Mouse (Mus musculus) spleen, postnatal 4 days (tissue): ENCODE data around the gene 2410015M20Rik.
"Not testable (repeated sequence)": the region's sequence is repeated elsewhere in the genome, so short reads cannot be mapped to it uniquely, and the experiment has no call there.

ENCODE experiments used
- DNase-seq, 2 experiments: peaks; one replicate each; pipeline ENCODE4 v3.0.0; 2022; ENCODE audit warnings: low spot score in 2 of 2

The 2410015M20Rik gene

DNA sequence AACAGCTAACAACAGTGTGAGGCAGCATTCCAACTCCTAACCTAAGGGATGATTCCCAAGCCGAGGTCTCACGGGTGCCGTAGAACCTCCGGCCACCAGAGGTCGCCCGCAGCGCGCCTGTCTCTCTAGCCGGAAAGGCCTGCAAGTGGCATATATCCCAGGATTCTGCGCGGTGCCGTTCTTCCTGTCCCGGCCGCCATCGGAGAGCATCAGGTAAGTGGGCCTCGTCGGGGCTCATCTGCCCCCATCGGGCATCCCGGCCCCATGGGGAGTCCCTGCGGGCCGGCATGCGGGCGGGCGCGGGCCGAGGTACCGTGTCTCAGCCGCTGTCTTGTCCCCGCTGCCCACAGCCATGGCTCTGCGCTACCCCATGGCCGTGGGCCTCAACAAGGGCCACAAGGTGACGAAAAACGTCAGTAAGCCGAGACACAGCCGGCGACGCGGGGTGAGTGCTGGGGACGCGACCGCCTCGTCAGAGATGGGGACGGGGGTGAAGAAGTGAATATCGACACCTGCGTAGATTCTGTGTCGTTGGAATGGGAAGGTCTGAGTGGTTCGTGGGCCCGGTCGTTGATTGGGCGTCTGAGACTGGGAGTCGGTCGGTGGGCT lies 3.8 kb upstream of the 2410015M20Rik start, which contains the start of gene Rpl36:
TSS of gene Rpl36 (plus strand) at position 181 of the 609 bp plus-strand sequence.
- DNase-seq, result peak; percentile 94 to 98

DNA sequence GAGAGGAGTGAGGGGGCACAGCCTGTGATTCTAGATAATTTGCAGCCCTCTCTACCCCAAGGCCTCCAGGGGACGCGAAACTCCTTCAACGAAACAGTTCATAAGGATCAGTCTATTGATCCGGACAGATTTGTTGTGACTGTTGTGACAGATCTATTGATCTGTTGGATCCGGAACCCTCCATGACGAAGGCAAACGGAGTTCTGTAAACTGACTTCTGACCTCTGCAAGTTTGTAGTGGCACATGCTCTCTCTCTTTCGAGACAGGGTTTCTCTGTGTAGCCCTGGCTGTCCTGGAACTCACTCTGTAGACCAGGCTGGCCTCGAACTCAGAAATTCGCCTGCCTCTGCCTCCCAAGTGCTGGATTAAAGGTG lies 3.0 kb upstream of the 2410015M20Rik start:
- DNase-seq, result not testable (repeated sequence)

DNA sequence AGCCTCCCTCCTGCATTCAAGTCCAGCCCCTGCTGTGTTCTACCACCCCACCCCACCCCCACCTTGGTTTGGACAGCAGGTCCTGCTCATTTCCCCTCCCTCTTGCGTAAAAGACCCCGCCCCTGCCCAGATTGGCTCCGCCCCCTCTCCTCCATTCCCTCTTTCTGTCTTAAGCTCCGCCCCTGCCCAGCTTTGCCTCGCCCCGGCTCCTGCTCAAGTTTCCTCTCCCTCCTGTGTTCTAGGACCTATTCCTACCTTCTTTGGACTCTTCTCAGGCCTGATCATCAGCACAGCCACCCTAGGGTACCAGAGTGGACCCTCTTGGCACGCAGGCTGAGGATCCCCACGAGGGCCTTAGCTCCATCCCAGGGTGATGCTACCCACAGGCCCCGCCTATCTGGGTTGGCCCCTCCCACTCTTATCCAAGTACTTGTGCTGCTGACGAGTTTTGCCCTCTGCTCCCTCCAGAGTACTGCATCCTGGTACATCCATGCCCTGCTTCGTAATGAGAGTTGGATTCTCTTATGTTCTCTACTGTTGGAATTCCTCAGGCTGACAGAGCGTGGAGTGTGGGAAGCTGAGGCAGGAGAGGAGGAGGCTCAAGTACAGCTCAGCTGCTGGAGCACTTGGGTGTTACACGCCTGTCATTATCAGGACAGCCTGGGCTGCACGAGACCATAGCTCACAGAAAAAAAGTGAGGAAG lies 2.4 kb upstream of the 2410015M20Rik start:
- peak; percentile 73 to 83 for DNase-seq

DNA sequence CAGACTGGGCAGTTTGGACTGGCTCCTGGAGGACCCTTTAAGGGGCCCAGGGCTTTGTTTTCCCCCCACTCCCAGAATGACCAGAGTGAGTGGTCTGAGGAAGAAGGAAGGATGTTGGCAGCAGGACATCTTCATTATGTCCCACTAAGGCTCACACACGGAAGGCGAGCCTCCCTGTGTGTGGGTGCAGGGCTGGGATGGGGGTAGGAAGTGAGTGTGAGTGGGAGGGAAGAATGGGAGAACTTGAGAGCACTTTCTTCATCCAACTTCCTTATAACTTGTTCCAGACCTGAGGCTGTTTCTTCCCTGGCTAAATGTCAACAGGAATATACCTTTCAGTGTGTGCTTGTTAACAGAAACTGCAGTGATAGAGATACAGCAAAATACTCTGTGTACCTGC lies 1.8 kb upstream of the 2410015M20Rik start:
- DNase-seq, result no peak

DNA sequence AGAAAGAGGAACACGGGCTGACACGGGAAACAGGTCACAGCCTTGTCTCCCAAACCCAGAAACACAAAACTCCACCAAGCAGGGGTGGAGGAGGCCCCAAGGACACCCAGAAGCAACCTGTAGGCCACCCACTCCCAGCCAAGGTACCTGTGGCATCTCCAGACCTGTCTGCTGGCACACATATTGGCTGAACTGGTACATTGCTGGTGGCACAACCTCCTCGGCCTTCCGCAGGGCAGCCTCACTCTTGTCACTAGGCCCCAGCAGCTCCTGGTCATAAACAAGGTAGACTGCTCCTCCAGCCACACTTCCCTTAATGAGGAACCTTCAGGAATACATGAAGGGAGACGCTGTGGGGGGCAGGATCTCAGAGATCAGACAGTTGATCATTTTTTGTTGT lies 872 bp downstream of the 2410015M20Rik start:
- DNase-seq, result no peak

DNA sequence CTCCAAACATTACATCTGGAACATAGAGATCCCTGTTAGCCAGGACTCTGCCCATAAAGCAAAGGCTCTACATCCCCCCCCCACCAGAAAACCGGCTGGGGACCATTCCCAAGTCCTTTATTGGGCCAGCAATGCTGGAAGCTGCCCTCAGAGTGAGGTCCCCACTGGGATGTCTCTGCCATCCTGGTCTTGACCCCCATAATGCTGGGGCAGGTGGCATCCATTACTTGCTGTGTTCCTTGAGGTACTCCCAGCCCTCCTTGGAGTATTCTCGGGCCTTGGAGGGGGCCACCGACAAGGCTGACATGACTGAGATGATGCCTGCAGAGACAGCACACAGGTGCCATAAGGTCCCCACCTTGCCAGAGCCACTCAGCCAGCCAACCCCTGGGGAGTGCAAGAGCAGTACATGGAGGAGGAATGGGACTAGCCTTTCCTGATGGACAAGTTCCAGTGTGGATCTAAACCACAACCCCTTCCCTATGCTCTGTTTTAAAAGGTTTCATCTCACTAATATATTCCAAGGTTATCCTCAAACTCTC lies 2.0 kb downstream of the 2410015M20Rik start:
- DNase-seq, result no peak

DNA sequence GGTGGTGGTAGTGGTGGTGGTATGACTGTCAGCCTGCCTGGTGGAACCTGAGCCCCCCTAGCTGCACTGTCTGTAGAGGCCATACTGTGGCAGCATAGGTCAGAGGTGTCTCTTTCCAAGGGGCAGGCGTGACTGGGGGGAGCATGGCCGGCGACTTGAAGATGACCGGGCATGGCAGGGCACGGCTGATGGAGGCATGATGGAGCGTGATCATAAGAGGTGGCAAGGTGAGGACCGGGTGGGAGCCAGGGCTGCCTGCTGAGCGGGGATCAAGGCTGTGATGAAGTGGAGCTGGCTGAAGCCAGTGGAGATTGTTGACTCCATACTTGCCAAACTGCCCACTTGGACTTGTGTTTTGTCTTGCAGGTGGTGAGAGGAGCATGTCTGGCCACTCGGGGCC lies 4.1 kb downstream of the 2410015M20Rik start:
- no peak for DNase-seq

DNA sequence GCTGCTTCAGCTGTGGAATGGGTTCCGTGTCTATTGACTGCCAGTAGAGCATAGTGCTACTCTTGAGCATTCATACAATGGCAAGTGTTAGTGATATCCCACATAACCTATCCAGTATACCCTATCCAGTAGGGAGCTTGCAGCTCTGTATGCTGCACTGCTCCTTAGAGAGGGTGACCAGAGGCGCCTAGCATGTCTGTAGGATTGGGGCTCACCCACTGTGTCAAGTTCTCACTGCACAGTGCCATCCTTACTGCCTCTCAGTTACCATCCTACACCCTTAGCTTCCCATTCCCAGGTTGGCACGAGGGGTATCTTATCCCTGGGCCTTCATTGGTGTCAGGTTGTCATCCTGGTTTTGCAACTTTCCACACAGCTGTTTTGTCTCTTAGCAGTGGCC lies 5.1 kb downstream of the 2410015M20Rik start:
- no peak for DNase-seq

DNA sequence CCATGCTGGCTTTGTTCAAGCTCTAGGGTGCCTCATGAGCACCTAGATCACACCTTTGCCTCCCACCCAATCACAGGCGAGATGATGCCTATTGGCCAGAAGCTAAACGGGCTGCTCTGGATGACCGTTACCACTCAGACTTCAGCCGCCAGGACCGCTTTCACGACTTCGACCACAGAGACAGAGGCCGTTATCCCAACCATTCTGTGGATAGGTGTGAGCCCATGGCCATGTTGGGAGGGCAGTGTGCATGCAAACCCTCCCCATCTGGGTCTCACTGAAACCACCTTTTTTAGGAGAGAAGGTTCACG lies 5.5 kb downstream of the 2410015M20Rik start:
- DNase-seq, result no peak

DNA sequence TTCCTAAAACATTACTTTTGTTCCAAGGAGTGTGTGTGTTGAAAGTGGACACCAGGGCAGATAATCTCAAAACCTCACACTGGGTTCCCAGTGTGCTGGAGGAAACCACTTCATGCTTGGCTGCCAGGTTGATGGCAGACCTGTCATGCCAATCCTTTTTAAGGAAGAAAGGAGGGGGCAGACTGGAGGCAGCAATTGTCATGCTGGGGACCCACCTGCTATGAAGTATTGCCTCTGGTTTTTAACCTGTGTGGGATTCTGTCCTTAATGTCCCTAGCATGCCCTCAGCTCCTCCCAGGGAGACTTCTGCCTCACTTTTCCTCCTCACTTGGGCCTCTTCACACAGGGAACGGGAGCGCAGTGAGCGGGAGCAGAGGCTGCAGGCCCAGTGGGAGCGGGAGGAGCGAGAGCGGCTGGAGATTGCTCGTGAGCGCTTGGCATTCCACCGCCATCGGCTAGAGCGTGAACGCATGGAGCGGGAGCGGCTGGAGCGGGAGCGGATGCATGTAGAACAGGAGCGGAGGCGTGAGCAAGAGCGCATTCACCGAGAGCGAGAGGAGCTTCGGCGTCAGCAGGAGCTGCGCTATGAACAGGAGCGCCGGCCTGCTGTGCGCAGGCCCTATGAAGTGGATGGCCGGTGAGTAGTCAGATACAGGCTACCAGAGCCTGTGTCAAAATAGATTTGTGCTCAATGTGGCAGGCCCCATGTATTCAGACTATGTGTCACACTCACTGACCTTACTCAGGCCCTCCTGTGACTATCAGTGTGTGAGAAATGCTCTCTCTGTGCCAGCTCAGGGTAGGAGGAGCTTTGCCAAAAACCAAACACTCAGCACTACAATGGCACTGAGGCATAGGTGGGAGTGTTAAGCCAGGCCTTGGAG lies 6.1 kb downstream of the 2410015M20Rik start:
- DNase-seq, result no peak

DNA sequence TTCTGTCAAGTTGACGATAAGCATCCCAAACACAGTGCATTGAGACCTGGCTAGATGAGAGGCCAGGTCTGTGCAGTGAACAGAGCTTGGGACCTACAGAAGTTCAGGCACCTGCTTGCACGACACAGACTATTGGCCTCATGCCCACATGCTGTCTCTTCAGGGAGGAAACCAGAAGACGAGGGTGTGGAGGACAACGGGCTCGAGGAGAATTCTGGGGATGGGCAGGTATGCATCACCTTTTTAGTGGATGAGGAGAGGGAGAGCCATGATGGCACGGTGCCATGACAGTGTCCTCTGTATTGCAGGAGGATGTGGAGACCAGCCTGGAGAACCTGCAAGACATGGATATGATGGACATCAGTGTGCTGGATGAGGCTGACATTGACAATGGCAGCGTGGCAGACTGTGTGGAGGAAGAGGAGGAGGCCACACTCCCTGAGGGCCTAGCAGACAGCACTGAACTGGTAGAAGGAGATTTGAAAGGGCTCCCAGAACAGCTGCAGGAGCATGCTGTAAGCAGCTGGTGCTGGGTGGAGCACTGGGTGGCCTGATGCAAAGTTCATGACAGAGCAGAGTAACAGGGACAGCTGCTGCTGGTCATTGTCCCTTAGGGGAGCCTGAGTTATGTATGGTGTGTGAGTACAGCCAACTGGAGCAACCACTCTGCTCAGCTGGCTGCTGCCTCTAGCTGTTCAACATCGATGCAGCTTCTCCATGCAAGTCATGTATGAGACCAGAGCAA lies 15.9 kb downstream of the 2410015M20Rik start:
- DNase-seq, result no peak

DNA sequence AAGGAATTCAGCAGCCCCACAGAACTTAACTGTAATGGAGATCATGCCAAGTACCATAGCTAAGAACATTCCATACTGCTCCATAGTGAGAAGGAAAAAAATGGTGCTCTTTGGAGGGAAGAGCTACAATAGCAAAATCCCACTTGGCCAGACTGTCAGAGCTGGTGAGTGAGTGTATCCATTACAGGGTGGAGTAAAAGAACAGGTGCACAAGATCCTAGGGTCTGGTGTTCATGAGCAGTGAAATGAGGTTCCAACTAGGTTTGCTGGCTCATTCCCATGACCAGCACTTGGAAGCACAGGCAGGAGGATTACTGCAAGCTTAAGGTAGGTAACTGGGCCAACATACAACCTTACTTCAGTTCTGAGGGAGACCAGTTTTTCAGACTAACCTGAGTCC lies 17.0 kb downstream of the 2410015M20Rik start:
- DNase-seq, result no peak

DNA sequence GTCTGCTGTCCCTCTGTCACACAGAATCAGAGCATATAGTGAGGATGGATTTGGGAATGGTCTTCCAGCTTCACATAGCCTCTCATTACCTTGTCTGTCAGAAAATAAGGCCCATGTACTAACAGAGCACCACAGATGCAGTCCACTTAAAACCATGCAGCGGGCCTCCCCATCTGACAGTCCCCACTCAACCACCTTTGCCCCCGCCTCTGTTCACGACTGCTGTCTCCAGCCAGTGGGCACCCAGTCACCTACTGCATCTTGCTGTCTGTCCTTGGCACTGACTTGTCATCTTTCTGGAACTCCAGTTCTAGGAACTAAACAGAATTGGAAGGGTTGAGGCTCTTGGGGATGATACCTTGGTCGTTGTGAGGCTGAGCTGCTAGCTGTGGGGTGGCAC lies 20.6 kb downstream of the 2410015M20Rik start:
- DNase-seq, result no peak

DNA sequence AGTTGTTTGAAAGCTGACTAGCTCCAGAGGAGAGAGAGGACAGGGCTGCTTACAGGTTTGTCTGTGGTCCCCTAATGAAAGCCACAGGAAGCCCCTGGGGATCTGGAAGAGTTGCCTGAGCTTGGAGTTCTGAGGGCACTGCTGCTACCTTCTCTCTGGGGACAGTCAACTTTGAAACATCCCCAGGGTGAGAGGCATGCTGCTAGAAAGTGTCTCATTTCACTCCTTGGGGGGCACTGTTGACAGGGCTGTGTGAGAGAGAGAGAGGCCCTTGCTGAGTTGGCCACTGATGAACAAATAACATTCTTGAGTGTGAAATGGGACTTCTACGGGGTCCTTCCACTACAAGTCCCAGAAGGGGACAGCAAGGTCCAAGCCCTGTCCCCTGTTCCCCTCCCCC lies 21.8 kb downstream of the 2410015M20Rik start:
- no peak for DNase-seq

DNA sequence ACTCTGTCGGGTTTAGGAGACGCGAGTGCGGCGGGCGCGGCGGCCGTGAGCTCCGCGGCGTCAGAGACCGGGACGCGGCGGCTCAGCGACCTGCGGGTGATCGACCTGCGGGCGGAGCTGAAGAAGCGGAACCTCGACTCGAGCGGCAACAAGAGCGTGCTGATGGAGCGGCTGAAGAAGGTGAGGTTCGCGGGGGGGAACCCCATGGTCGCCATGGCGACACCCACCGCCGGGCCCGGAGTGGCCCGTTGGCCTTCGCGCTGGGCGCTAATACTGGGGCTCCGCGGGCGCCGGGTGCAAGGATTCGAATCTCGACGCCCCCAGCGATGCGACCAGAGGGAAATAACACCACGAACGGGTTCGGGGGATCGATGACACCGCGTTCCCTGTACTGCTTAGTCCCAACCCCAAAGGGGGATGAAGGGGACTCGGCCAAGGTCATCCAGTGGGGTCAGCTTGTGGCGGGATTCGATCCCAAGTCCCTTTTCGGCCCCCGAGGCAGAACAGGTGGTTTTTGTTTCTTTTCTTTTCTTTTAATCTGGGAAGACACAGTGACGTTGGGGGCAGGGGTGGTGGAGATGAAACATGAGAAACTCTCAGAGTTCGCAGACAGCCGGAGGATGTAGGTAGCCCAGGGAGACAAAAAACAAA lies 24.3 kb downstream of the 2410015M20Rik start:
- peak; percentile 62 to 85 for DNase-seq

DNA sequence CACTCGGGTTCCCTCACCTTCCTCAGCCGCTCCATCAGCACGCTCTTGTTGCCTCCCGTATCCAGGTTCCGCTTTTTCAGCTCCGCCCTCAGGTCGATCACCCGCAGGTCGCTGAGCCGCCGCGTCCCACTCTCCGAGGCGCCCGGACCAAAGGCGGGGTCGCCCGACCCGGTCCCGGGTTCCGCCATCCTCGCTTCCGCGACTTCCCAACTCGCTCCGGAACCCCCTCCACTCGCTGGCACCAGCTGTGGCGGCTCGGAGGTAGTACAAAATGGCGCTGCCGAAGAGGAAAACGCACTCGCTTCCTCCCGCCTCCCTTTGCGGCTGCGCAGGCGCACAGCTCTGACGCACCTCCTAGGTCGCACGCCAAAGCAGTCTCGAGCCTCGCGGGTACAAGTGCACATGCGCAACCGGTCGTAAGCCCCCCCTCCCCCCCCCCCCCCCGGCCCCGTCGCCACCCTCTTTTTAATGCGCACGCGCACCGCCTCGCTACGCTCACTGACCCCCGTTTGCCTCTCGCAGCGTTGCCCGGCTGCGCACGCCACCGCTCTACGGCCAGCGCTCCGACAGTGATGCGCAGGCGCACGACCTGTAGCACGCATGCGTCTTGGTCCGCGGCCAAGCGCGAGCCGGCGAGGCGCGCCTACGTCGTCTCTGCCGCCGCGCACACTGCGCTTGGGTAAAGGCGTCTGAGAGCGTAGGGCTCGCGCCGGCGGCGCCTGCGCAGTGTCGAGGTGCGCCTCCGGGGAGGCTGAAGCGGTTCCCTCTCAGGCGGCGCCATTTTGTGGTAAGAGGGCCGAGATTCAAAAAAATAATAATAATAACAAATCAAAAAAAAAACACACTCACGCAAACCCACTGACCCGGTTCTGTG lies 25.1 kb downstream of the 2410015M20Rik start, which contains the start of the genes Safb2 and Safb:
TSS of gene Safb2 (minus strand) at position 329 of the 874 bp plus-strand sequence.
TSS of gene Safb (plus strand) at position 569 of the 874 bp plus-strand sequence.
- peak; percentile 99 for DNase-seq

DNA sequence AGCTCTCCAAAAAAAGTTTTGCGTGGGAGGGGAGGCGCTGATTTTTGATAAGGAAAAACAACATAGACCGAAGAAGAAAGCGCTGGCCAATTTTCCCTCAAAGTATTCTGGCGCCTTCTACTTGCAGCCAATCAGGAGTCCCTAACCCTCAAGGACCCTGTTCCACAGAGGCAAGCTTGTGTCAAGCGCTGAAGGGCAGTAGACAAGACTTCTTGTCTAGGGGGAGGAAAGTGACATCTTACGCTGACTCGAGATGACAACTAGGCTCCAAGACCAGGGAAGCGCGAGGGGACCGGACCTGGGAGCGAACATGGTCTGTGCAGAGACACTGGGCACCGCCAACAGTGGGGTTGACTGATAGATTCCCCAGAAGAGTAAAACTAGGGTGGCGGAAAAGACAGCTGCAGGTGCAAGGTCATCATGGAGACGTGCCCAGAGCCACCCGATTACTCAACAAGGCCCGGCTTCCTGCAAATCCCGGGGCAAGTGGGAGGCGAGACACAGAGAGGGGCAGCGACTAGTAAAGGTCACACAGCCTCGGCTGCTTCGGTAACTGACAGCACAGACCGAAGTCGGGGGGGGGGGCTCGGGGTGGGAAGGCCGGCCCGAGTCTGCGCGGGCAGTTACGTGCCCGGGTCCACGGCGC lies 25.8 kb downstream of the 2410015M20Rik start:
- DNase-seq, result peak; percentile 54 to 75

DNA sequence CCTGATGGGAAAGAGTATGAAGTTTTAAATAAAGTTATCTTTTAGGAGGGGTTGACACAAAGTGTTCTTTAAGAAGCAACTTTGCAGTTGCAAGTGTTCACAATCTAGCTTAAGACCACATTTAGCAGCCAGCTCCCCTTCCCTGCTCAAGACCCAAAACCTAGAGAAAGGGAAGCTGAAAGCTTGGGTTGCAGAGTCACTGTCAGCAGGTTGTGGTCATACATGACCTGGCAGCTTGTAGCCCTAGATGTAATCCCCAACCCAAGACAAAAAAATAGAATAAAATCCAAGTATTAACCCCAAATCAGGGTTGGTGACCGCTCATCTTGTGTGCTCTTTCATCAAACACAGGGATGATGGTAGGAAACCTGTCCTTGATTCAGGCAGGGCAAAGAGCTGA lies 26.5 kb downstream of the 2410015M20Rik start:
- no peak for DNase-seq

DNA sequence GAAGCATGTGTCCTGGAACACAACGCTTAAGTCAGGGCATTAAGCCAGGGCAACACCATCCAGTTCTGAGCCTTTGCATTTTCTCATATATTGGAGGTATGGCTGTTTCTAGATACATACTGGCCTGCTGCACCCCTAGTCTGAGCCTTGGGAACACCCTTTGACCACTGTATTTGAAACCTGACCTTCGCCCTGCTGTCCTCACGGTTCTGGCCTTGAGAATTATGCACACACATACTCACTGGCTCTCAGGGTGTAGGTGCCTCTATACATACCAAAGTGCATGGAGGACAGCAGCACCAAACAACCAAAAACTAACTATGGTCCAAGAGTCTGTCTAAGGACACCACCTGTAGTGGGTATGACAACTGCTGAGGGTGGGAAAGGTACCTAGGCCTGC lies 36.6 kb downstream of the 2410015M20Rik start:
- no peak for DNase-seq

DNA sequence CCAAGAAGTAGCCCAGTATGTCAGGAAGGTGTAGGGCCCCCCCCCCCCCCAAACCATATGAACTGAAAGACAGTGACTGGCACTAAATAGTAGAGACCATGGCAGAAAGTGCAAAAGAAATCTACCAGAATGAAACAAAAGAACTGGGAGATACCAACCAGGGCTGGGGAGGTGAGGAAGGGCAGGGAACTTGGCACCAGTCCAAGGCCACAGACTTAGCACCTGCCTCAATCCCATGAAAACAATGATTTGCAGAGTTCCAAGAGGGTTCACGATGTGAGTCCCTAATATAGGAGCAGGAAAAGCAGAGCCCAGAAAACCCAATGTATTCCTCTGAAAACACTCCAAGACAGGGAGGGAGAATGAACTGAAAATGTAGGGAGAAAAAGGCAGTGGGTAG lies 37.4 kb downstream of the 2410015M20Rik start:
- DNase-seq, result no peak
